In the genomic region with DNA sequence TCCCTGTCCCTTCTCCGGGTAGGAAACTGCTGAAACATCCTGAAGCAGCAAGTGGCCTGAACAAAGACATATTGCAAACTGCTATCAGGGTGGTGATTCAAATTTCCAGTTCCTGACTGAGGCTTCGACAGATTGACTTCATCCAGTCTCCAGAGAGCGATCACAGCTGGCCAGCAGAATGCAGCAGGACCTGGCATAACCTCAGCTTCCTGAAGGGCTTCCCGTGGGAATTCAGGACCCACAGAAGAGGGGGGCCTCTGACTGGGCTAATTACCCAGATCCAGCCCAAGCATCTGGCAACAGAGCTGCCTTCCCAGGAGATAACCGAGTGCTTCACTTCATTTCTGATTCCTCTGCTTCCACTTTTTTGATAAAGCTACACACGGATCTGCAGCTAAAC, we compare ENCODE assay signal across 9 mouse cellular contexts.
DNase-seq lines count a peak whose midpoint lies in the region; ATAC-seq and TF ChIP-seq lines count a peak whose summit lies in the region.
"Had no signal": no experiment of that assay in that cellular context is flagged by ENCODE, and none has a peak within 500 bp of the region (broad histone marks: within the 10 kb centered on the region; RNA-seq: fewer than 3 reads in every experiment).

No protein-coding gene starts in this region.

- intact Hi-C loops in heart, postnatal 36 days (cut with DNase I): no loop called here

- no peak overlapping the region for H3K27ac ChIP-seq in intestine, embryonic 15.5 days
- H3K27ac ChIP-seq in intestine, postnatal 0 days (ENCODE audit: low read depth, low read length): no peak overlapping the region
- H3K27ac ChIP-seq in midbrain, embryonic 13.5 days: no peak overlapping the region

- TF ChIP-seq CTCF in intestine, postnatal 0 days (IDR thresholded peaks at IDR 0.05; ENCODE audit: low read depth): no peak

- peak; percentile 7 for DNase-seq in embryo, embryonic 9.5 days (ENCODE audit: extremely low spot score)
- peak; percentile 6 to 7 for DNase-seq in heart, postnatal 36 days
- DNase-seq in cerebellum, postnatal 36 days: no peak
- no peak for DNase-seq in spleen, adult 18-20 months

- H3K9ac ChIP-seq in intestine, embryonic 15.5 days: no peak overlapping the region
- no peak overlapping the region for H3K9ac ChIP-seq in intestine, postnatal 0 days (ENCODE audit: low read depth, low read length)
- H3K9ac ChIP-seq in midbrain, embryonic 13.5 days (replicated peaks): no peak overlapping the region

- no peaks in the 10 kb centered on the region for H3K36me3 ChIP-seq in intestine, embryonic 15.5 days
- H3K36me3 ChIP-seq in intestine, postnatal 0 days (ENCODE audit: control insufficient read depth, insufficient read depth): no peaks in the 10 kb centered on the region
- no peaks in the 10 kb centered on the region for H3K36me3 ChIP-seq in midbrain, embryonic 13.5 days

- WGBS in intestine, embryonic 15.5 days: 45% methylated on average over 6 of the region's 6 CpGs
- WGBS in intestine, postnatal 0 days: 54% methylated on average over 6 of the region's 6 CpGs
- WGBS in midbrain, embryonic 13.5 days: 66% methylated on average over 6 of the region's 6 CpGs

- H3K4me2 ChIP-seq in intestine, embryonic 15.5 days (replicated peaks): no peak overlapping the region
- no peak overlapping the region for H3K4me2 ChIP-seq in intestine, postnatal 0 days (replicated peaks; ENCODE audit: low read depth)
- no peak overlapping the region for H3K4me2 ChIP-seq in midbrain, embryonic 13.5 days (replicated peaks)

- H3K27me3 ChIP-seq in intestine, embryonic 15.5 days (replicated peaks): no peaks in the 10 kb centered on the region
- no peaks in the 10 kb centered on the region for H3K27me3 ChIP-seq in intestine, postnatal 0 days (replicated peaks; ENCODE audit: control insufficient read depth, insufficient read depth, low read length)
- H3K27me3 ChIP-seq in midbrain, embryonic 13.5 days: no peaks in the 10 kb centered on the region
- H3K27me3 ChIP-seq: megakaryocyte, embryonic 14.5 days had no signal

- no peaks in the 10 kb centered on the region for H3K4me1 ChIP-seq in intestine, embryonic 15.5 days (replicated peaks)
- no peaks in the 10 kb centered on the region for H3K4me1 ChIP-seq in intestine, postnatal 0 days (replicated peaks; ENCODE audit: control insufficient read depth, insufficient read depth, low read length)
- peaks cover 9% of the 10 kb centered on the region; the same call in 1 of the 2 replicates for H3K4me1 ChIP-seq in midbrain, embryonic 13.5 days (replicated peaks)
- H3K4me1 ChIP-seq: megakaryocyte, embryonic 14.5 days had no signal

- peak; percentile 66 for ATAC-seq in intestine, embryonic 15.5 days
- no peak for ATAC-seq in intestine, postnatal 0 days
- ATAC-seq in midbrain, embryonic 13.5 days: 0 out of 2 replicates have a peak, but pooled peaks have one; percentile 56
- no peak for ATAC-seq in megakaryocyte, adult 5-6 weeks (ENCODE audit: poor library complexity, severe bottlenecking)

- H3K4me3 ChIP-seq in intestine, embryonic 15.5 days (replicated peaks): no peak overlapping the region
- H3K4me3 ChIP-seq in intestine, postnatal 0 days (ENCODE audit: low read depth, low read length): no peak overlapping the region
- no peak overlapping the region for H3K4me3 ChIP-seq in midbrain, embryonic 13.5 days (replicated peaks)
- H3K4me3 ChIP-seq: megakaryocyte, embryonic 14.5 days had no signal

- H3K9me3 ChIP-seq in intestine, embryonic 15.5 days: no peaks in the 10 kb centered on the region
- H3K9me3 ChIP-seq in intestine, postnatal 0 days (ENCODE audit: control insufficient read depth): no peaks in the 10 kb centered on the region
- H3K9me3 ChIP-seq in midbrain, embryonic 13.5 days: no peaks in the 10 kb centered on the region
- H3K9me3 ChIP-seq: megakaryocyte, embryonic 14.5 days had no signal

Comparison
In these comparisons a context has a peak if more than half of its experiments do, and no peak if none do; other contexts are left out.
1. ATAC-seq: peak in intestine, embryonic 15.5 days (single experiment) and midbrain, embryonic 13.5 days (single experiment); none in intestine, postnatal 0 days (single experiment) and megakaryocyte, adult 5-6 weeks (single experiment).
2. DNase-seq: peak in embryo, embryonic 9.5 days (single experiment) and heart, postnatal 36 days (2 of 2); none in cerebellum, postnatal 36 days (0 of 2) and spleen, adult 18-20 months (0 of 2).